Mouse (Mus musculus): ENCODE data around the gene Gli1.

GRCm38 (mm10) chr10:127379654-127380053 lies 37.9 kb upstream of the Gli1 start:
- TF ChIP-seq POLR2A (IDR thresholded peaks at IDR 0.05; ENCODE audit: insufficient read depth, low read length) (no peak), CTCF (IDR thresholded peaks at IDR 0.05; ENCODE audit: low read depth, low read length) (no peak)
